Mouse (Mus musculus): Measurements from ENCODE around the gene Plin2. TPM values are rescaled to one million over a fixed set of nuclear protein-coding genes. Genes with fewer than 3 reads are reported as not detected.

Plin2 gene
- polyA plus RNA-seq, 1 experiment from 2014 or later: 71.8 TPM

DNA sequence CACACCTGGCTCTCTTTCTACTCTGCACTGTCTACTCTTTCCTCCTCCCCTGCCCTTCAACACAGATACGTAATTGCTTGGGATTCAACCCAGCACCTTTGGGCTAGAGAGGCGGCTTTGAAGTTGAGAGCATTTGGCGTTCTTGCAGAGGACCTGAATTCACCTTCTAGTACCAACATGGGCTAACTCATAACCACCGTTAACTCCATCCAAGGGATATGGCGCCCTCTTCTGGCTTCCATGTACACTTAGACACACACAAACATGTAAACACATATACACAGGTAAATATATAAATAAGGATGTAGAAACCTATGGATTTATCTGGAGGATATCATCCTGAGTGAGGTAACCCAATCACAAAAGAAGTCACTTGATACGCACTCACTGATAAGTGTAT, 25.2 kb upstream of the Plin2 start:
- Histone ChIP-seq H3K9me3 (replicated peaks) (no peaks in the 10 kb centered on the region), H3K9ac (no peak overlapping the region), H3K4me3 (replicated peaks) (no peak overlapping the region), H3K36me3 (no peaks in the 10 kb centered on the region), H3K27ac (replicated peaks) (no peak overlapping the region), H3K27me3 (no peaks in the 10 kb centered on the region), H3K4me2 (replicated peaks) (no peak overlapping the region), H3K4me1 (no peaks in the 10 kb centered on the region)
- 44% methylated on average over 6 of the region's 6 CpGs for WGBS
- no peak for ATAC-seq (ENCODE audit: insufficient number of reproducible peaks, low FRiP score, low TSS enrichment, low read depth)

DNA sequence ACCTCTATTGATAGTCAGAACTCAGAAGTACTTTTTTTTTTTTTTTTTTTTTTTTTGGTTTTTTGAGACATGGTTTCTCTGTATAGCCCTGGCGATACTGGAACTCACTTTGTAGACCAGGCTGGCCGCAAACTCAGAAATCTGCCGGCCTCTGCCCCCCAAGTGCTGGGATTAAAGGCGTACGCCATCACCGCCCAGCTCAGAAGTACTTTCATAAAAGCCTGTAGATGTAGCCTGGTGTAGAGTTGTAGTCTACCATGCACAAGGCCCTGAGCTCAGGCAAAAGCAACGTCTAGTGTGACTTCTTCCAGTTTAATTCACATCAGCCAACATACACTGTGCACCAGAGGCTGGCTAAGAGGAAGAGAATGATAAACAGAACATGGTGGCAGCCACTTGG, 23.1 kb upstream of the Plin2 start:
- Histone ChIP-seq H3K36me3 (no peaks in the 10 kb centered on the region), H3K27me3 (no peaks in the 10 kb centered on the region), H3K9ac (no peak overlapping the region), H3K27ac (replicated peaks) (no peak overlapping the region), H3K4me2 (replicated peaks) (no peak overlapping the region), H3K9me3 (replicated peaks) (no peaks in the 10 kb centered on the region), H3K4me3 (replicated peaks) (no peak overlapping the region), H3K4me1 (no peaks in the 10 kb centered on the region)
- no peak for ATAC-seq (ENCODE audit: insufficient number of reproducible peaks, low FRiP score, low TSS enrichment, low read depth)
- 90% methylated on average over 7 of the region's 7 CpGs for WGBS

DNA sequence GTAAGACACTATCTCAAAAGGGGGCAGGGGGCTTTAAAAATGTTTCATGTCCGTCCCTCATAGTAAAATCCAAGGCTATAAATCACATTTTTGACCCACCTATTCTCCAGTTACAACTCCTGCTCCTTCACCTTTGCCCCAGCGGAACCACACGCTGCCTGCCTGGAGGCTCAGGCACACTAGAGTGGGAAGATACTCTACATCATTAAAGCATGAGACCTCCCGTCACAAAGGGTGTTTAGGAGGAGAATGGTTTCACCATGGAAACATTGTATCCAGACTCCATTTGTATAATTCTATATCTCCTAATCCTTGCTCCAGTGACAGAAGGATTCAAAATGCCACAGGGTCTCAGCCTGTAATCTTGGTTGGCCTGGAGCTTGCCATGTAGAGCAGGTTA, 21.4 kb upstream of the Plin2 start:
- Histone ChIP-seq H3K36me3 (no peaks in the 10 kb centered on the region), H3K9ac (no peak overlapping the region), H3K9me3 (replicated peaks) (no peaks in the 10 kb centered on the region), H3K4me1 (no peaks in the 10 kb centered on the region), H3K4me3 (replicated peaks) (no peak overlapping the region), H3K27ac (replicated peaks) (no peak overlapping the region), H3K27me3 (no peaks in the 10 kb centered on the region), H3K4me2 (replicated peaks) (no peak overlapping the region)
- ATAC-seq (ENCODE audit: insufficient number of reproducible peaks, low FRiP score, low TSS enrichment, low read depth): no peak
- WGBS: 67% methylated on average over 4 of the region's 4 CpGs

DNA sequence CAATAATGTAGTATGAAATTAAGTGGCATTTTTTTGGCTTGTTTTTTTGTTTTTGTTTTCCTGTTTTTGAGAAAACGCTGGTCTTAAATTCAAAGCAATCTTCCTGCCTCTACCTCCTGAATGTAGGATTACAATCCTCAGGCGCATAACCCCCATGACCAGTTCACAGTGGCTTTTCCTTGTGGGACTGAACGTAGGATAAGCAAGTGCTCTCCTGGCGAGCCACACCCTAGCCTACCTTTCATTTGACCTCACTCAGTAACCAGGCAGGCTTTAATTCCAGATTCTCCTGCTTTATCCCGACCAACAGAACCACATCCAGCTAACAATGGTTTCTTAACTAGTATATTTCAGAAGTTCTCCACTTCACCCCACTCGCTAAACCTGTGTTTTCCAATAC, 20.9 kb upstream of the Plin2 start:
- no peaks in the 10 kb centered on the region for H3K9me3 ChIP-seq (replicated peaks)
- ATAC-seq (ENCODE audit: insufficient number of reproducible peaks, low FRiP score, low TSS enrichment, low read depth): no peak
- 78% methylated on average over 6 of the region's 6 CpGs for WGBS
- H3K27ac ChIP-seq (replicated peaks): no peak overlapping the region
- no peaks in the 10 kb centered on the region for H3K4me1 ChIP-seq
- H3K4me2 ChIP-seq (replicated peaks): no peak overlapping the region
- H3K9ac ChIP-seq: no peak overlapping the region
- no peaks in the 10 kb centered on the region for H3K36me3 ChIP-seq
- no peak overlapping the region for H3K4me3 ChIP-seq (replicated peaks)
- no peaks in the 10 kb centered on the region for H3K27me3 ChIP-seq

DNA sequence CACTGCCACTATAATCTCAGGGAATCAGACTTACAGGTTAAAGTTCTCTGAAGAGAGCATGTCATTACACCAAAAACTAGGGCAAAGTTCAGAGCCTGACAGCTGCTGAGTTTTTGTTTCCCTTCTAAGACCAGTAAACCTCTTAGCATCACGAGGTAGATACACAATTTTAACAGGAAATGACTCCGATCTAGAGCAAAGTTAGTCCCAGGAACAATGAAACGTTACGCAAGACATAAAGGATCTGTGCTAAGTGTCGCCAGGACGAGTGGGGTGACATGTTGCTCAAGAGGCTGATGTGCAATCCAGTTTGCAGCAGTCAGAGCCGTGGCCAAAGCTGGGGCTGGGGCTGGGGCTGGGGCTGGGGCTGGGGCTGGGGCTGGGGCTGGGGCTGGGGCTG, 20.3 kb upstream of the Plin2 start:
- Histone ChIP-seq H3K27ac (replicated peaks) (no peak overlapping the region), H3K4me1 (no peaks in the 10 kb centered on the region), H3K9me3 (replicated peaks) (no peaks in the 10 kb centered on the region), H3K9ac (no peak overlapping the region), H3K4me3 (replicated peaks) (no peak overlapping the region), H3K27me3 (no peaks in the 10 kb centered on the region), H3K4me2 (replicated peaks) (no peak overlapping the region), H3K36me3 (no peaks in the 10 kb centered on the region)
- ATAC-seq (ENCODE audit: insufficient number of reproducible peaks, low FRiP score, low TSS enrichment, low read depth): no peak
- WGBS: 56% methylated on average over 7 of the region's 7 CpGs

DNA sequence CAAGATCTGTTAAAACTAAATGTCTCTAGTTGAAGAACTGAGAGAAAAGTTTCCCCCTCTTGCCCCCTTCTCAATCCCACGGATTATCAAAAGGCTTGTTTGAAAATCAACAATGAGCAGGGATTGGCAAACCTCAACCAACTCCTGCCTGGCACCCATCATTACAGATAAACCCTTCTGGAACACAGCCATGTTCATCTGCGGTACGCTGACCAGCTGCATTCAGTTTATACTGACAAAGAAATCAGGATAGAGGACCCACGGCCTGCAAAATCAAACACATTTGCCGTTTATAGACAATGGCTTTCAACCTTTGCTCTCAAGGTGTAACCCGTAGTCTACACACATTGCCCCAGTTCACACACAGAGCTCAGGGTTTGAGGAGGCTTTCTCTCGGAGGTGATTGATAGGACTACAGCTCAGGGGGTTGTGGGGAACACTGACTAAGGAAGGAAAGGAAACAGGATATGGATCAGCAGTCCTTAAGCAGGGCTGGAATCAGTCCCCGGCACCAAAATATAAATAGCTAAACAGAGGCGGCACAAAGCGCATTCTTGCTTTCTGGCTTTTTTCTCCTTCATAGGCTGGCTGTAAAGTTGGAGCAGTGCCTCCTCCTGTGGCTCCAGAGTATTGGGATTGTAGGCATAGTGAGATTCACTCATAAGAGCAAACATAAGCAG, 19.3 kb upstream of the Plin2 start:
- Histone ChIP-seq H3K4me1 (no peaks in the 10 kb centered on the region), H3K36me3 (no peaks in the 10 kb centered on the region), H3K27me3 (no peaks in the 10 kb centered on the region), H3K9ac (no peak overlapping the region), H3K9me3 (replicated peaks) (no peaks in the 10 kb centered on the region), H3K4me3 (replicated peaks) (no peak overlapping the region), H3K27ac (replicated peaks) (no peak overlapping the region), H3K4me2 (replicated peaks) (no peak overlapping the region)
- WGBS: 73% methylated on average over 10 of the region's 10 CpGs
- no peak for ATAC-seq (ENCODE audit: insufficient number of reproducible peaks, low FRiP score, low TSS enrichment, low read depth)

DNA sequence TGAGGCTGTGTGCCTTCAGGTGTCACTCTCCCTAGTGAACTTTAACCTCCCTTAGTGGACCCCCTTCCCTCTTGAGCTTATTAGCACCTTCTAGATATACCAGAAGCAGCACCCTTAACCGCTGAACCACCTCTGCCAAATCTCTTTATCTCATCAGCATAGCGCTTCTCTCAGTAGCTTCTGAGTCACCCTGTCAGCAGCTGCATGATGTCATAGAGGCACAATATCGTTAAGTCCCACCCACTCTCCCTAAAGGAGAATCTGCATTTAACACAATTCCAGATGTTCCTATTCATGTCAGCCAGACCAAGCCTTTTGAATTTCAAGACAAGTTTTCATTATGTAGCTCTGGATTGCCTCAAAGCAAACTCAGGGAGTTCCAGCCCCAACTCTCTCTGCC, 16.7 kb upstream of the Plin2 start:
- Histone ChIP-seq H3K4me1 (no peaks in the 10 kb centered on the region), H3K36me3 (no peaks in the 10 kb centered on the region), H3K9me3 (replicated peaks) (no peaks in the 10 kb centered on the region), H3K27me3 (no peaks in the 10 kb centered on the region), H3K9ac (no peak overlapping the region), H3K27ac (replicated peaks) (no peak overlapping the region), H3K4me3 (replicated peaks) (no peak overlapping the region), H3K4me2 (replicated peaks) (no peak overlapping the region)
- 33% methylated on average over 3 of the region's 3 CpGs for WGBS
- peak; percentile 39; the same call in 1 of the 2 replicates for ATAC-seq (ENCODE audit: insufficient number of reproducible peaks, low FRiP score, low TSS enrichment, low read depth)

DNA sequence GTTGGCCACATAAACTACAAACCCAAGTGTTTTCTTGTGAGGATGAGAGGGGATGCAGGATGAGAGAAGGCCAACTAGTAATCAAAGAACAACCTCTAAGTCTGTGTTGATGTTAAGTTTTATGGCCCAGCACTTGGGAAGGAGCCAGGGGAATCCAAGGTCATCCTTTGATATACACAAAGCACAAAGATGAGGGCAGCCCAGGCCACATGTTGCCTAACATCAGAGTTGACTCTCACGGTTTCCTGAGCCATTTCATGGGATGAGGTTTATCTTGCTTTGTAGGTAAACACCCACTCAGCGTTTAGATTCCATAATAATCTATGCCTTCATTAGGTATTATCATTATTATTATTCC, 16.1 kb upstream of the Plin2 start:
- Histone ChIP-seq H3K4me3 (replicated peaks) (no peak overlapping the region), H3K27ac (replicated peaks) (no peak overlapping the region), H3K4me2 (replicated peaks) (no peak overlapping the region), H3K4me1 (no peaks in the 10 kb centered on the region), H3K9ac (no peak overlapping the region), H3K36me3 (no peaks in the 10 kb centered on the region), H3K9me3 (replicated peaks) (no peaks in the 10 kb centered on the region), H3K27me3 (no peaks in the 10 kb centered on the region)
- 71% methylated on average over 2 of the region's 2 CpGs for WGBS
- ATAC-seq (ENCODE audit: insufficient number of reproducible peaks, low FRiP score, low TSS enrichment, low read depth): no peak

DNA sequence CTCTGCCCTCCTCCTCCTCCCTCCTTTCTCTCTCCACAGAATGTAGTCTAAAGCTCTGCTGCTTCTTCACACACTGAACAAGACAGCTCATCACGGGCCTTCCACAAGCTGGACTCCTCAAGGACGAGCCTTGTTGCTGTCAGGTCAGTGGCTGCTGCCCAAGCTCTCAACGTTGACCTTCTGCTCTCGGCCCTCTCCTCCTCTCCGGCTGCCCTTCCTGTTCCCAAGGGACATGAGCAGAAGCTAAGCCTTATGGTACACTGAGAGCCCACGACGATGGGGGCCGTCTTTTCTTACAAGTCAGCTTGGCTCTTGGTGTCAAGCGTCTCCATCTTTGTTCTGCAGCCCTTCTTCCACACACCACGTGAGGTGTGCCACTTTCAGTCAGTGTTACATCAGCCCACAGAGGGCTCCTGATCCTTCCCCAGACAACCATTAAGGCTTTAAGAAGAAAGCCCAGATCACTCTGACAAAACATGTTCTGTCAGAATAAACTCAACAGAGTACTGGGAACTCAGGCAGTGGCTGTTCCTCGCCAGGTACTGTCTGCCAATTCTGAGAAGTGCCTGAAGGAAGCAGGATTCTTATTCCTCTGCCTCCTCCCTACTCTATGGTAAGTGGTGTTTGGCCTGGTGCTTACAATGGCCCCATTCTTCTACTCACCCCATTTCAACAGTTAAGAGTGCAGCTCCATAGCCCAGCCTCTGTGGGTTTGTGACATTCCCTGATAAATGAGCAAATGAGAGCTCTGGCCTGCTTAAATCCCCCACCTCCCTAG, 15.6 kb upstream of the Plin2 start:
- H3K4me1 ChIP-seq: no peaks in the 10 kb centered on the region
- H3K4me3 ChIP-seq (replicated peaks): no peak overlapping the region
- no peaks in the 10 kb centered on the region for H3K36me3 ChIP-seq
- H3K9ac ChIP-seq: no peak overlapping the region
- H3K9me3 ChIP-seq (replicated peaks): no peaks in the 10 kb centered on the region
- ATAC-seq (ENCODE audit: insufficient number of reproducible peaks, low FRiP score, low TSS enrichment, low read depth): no peak
- 60% methylated on average over 11 of the region's 11 CpGs for WGBS
- no peaks in the 10 kb centered on the region for H3K27me3 ChIP-seq
- no peak overlapping the region for H3K4me2 ChIP-seq (replicated peaks)
- no peak overlapping the region for H3K27ac ChIP-seq (replicated peaks)

DNA sequence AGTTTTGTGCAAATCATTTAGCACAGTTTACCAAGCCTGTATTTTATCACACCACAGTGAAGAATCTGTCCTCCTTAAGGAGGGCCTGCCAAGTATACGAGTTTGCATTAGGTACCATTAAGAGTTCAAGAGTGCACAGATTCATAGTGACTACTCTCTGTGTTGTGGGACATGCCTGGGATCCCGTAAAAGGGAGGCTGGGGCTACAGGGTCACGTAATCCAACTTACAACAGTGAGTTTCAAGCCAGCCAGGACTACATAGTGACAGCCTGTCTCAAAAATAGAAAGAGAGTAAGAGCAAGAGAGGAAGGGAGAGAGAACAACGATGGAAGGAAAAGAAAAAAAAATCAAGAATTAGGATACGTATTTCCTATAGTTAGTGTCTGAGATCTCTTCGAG, 14.9 kb upstream of the Plin2 start:
- no peaks in the 10 kb centered on the region for H3K4me1 ChIP-seq
- no peaks in the 10 kb centered on the region for H3K27me3 ChIP-seq
- no peak overlapping the region for H3K4me2 ChIP-seq (replicated peaks)
- no peak overlapping the region for H3K27ac ChIP-seq (replicated peaks)
- no peak overlapping the region for H3K4me3 ChIP-seq (replicated peaks)
- H3K9ac ChIP-seq: no peak overlapping the region
- ATAC-seq (ENCODE audit: insufficient number of reproducible peaks, low FRiP score, low TSS enrichment, low read depth): no peak
- no peaks in the 10 kb centered on the region for H3K9me3 ChIP-seq (replicated peaks)
- no peaks in the 10 kb centered on the region for H3K36me3 ChIP-seq
- WGBS: 81% methylated on average over 6 of the region's 6 CpGs

DNA sequence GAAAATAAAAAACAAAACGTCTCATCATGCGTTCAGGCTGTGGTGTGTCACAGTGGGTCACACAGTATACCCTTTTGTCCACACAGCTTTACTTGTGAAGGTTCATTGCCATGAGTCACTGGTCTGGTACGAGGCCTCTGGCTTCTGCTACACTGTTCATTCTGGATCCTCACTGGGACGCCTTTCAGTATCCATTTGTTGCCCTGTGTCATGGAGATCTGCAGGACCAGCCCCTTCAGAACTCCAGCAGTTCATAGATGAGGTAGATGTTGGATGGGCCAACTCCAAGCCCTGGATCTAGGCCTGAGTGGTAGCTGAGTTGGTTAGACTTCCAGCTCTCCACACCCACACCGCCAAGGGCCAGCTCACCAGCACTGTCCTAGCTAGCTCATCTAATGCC, 13.9 kb upstream of the Plin2 start:
- Histone ChIP-seq H3K36me3 (no peaks in the 10 kb centered on the region), H3K4me1 (no peaks in the 10 kb centered on the region), H3K9me3 (replicated peaks) (no peaks in the 10 kb centered on the region), H3K4me2 (replicated peaks) (no peak overlapping the region), H3K4me3 (replicated peaks) (no peak overlapping the region), H3K27me3 (no peaks in the 10 kb centered on the region), H3K9ac (no peak overlapping the region), H3K27ac (replicated peaks) (no peak overlapping the region)
- no peak for ATAC-seq (ENCODE audit: insufficient number of reproducible peaks, low FRiP score, low TSS enrichment, low read depth)
- 87% methylated on average over 5 of the region's 5 CpGs for WGBS

DNA sequence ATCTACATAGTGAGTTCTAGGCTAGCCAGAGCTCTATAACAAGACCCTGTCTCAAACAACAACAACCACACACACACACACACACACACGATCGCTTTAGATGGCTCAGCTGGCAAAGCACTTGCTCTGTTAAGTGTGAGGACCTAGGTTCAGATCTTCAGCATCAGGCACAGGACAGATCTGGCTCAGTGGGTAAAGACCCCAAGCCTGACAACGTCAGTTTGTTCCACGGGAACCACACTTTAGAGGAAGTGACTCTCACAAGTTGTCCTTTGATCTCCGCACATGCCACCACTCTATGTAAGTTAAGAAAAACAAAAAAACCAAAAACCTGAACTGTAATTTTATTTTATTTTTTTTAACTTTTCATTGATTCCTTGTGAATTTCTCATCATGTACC, 13.4 kb upstream of the Plin2 start:
- WGBS: 83% methylated on average over 5 of the region's 5 CpGs
- H3K27ac ChIP-seq (replicated peaks): no peak overlapping the region

More for the DNA sequence above, 13.4 kb upstream of the Plin2 start:
- Histone ChIP-seq H3K4me3 (replicated peaks) (no peak overlapping the region), H3K9me3 (replicated peaks) (no peaks in the 10 kb centered on the region), H3K36me3 (no peaks in the 10 kb centered on the region), H3K9ac (no peak overlapping the region), H3K27me3 (no peaks in the 10 kb centered on the region), H3K4me1 (no peaks in the 10 kb centered on the region), H3K4me2 (replicated peaks) (no peak overlapping the region)
- ATAC-seq (ENCODE audit: insufficient number of reproducible peaks, low FRiP score, low TSS enrichment, low read depth): no peak
